Mouse (Mus musculus) neural tube, embryonic 11.5 days (tissue): ENCODE measurements at regions not wholly inside any gene's neighbourhood (a gene's known extent, or its start where the extent isn't known, plus 50 kb on each side); places are given as distances from the start of the nearest gene placed in this dataset.

Source experiments
- ATAC-seq: fragments of 200-750 bp; cut with Nextera tagmentation; 2 replicates; pipeline ENCODE4 v1.8.0; 2017; ENCODE audit warnings: moderate number of reproducible peaks, mild to moderate bottlenecking, moderate TSS enrichment, moderate library complexity; ENCODE audit not compliant: insufficient read depth, low FRiP score, low TSS enrichment
- DNase-seq: peaks from one replicate; pipeline ENCODE4 v3.0.0-alpha.2; 2015; ENCODE audit warnings: low spot score
- H3K27ac ChIP-seq: fragments of 300-500 bp; sonication (generic); 2 replicates; pipeline ENCODE4 v1.5.1; 2014; ENCODE audit warnings: low read depth, mild to moderate bottlenecking, low read length
- H3K27me3 ChIP-seq: fragments of 300-500 bp; sonication (generic); 2 replicates; pipeline ENCODE4 v1.6.1; 2014; ENCODE audit warnings: mild to moderate bottlenecking, low read length, mixed read lengths; ENCODE audit not compliant: control insufficient read depth, insufficient read depth
- H3K36me3 ChIP-seq: fragments of 300-500 bp; sonication (generic); 2 replicates; pipeline ENCODE4 v1.6.1; 2014; ENCODE audit warnings: mild to moderate bottlenecking, low read length, moderate library complexity, mixed read lengths; ENCODE audit not compliant: control insufficient read depth, insufficient read depth
- H3K4me1 ChIP-seq: fragments of 300-500 bp; sonication (generic); 2 replicates; pipeline ENCODE4 v1.6.1; 2014; ENCODE audit warnings: low read length, mixed read lengths; ENCODE audit not compliant: control insufficient read depth, insufficient read depth
- H3K4me2 ChIP-seq: fragments of 300-500 bp; sonication (generic); 2 replicates; pipeline ENCODE4 v1.6.1; 2014; ENCODE audit warnings: low read depth, mild to moderate bottlenecking, moderate library complexity
- H3K4me3 ChIP-seq: fragments of 300-500 bp; sonication (generic); 2 replicates; pipeline ENCODE4 v1.5.1; 2014; ENCODE audit warnings: low read depth, low read length
- H3K9ac ChIP-seq: fragments of 300-500 bp; sonication (generic); 2 replicates; pipeline ENCODE4 v1.6.1; 2014; ENCODE audit warnings: mild to moderate bottlenecking, low read length
- H3K9me3 ChIP-seq: fragments of 300-500 bp; sonication (generic); 2 replicates; pipeline ENCODE4 v1.6.1; 2016; ENCODE audit warnings: low read length; ENCODE audit not compliant: control insufficient read depth
- WGBS: fragments of 180-500 bp; shearing (Covaris S2); extraction: QIAGEN DNeasy Blood & Tissue Kit; methylation state at CpG from one replicate; pipeline ENCODE4 v1.1.7; 2014; 5-methylcytosine and 5-hydroxymethylcytosine counted together

DNA sequence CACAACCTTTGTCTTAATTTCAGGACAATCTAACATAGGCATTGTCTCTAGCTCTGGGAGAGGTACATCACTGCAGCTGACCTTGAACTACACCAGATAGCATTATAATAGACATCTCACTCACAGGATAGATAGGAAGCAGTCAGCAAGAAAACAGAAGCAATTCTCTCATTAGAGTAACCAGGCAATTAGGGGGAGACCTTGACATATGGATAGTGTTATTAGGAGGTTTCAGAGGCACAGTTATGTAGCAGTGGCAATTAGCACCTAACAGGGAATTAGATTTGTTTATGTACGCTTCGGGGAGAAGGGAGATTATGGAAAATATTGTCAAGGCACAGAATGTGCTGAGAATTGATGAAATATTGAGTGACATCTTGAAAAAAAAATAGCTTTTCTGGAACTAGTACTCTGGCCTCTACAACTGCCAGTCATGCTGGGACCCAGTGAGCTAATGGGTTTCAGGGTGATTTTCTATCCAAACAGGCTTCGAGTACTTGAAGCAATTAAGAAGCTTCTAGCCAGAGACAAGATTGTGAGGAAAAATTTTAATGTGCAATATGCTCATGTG is 216.8 kb upstream of the Aco1 start:
- WGBS: 86% methylated on average over 3 of the region's 3 CpGs

GRCm38 (mm10) chr4:39926594-39926993 is 216.3 kb upstream of the Aco1 start:
- Histone ChIP-seq H3K27me3 (no peaks in the 10 kb centered on the region), H3K9ac (no peak overlapping the region), H3K4me3 (no peak overlapping the region), H3K4me2 (no peak overlapping the region), H3K36me3 (no peaks in the 10 kb centered on the region), H3K27ac (no peak overlapping the region), H3K9me3 (no peaks in the 10 kb centered on the region), H3K4me1 (no peaks in the 10 kb centered on the region)
- ATAC-seq (no peak), DNase-seq (no peak)
- 95% methylated on average over 7 of the region's 7 CpGs for WGBS

More for the DNA sequence above, 216.8 kb upstream of the Aco1 start:
- ATAC-seq (no peak), DNase-seq (no peak)
- Histone ChIP-seq H3K9ac (no peak overlapping the region), H3K27me3 (no peaks in the 10 kb centered on the region), H3K27ac (no peak overlapping the region), H3K9me3 (no peaks in the 10 kb centered on the region), H3K4me3 (no peak overlapping the region), H3K4me2 (no peak overlapping the region), H3K4me1 (no peaks in the 10 kb centered on the region), H3K36me3 (no peaks in the 10 kb centered on the region)

- H3K27ac ChIP-seq: no peak overlapping the region
- DNase-seq (no peak), ATAC-seq (no peak)
- no peaks in the 10 kb centered on the region for H3K9me3 ChIP-seq
- H3K27me3 ChIP-seq: no peaks in the 10 kb centered on the region
- WGBS: 85% methylated on average over 2 of the region's 2 CpGs
- H3K4me2 ChIP-seq: no peak overlapping the region
- H3K4me3 ChIP-seq: no peak overlapping the region
- H3K4me1 ChIP-seq: no peaks in the 10 kb centered on the region
- no peaks in the 10 kb centered on the region for H3K36me3 ChIP-seq
- no peak overlapping the region for H3K9ac ChIP-seq
Observed at GRCm38 (mm10) chr4:39928491-39928890, 214.4 kb upstream of the Aco1 start.

- H3K27me3 ChIP-seq: no peaks in the 10 kb centered on the region
- ATAC-seq (no peak), DNase-seq (no peak)
- WGBS: 91% methylated on average over 12 of the region's 12 CpGs
- no peak overlapping the region for H3K4me3 ChIP-seq
- no peak overlapping the region for H3K27ac ChIP-seq
- H3K9ac ChIP-seq: no peak overlapping the region
- no peaks in the 10 kb centered on the region for H3K36me3 ChIP-seq
- H3K4me1 ChIP-seq: no peaks in the 10 kb centered on the region
- no peaks in the 10 kb centered on the region for H3K9me3 ChIP-seq
- H3K4me2 ChIP-seq: no peak overlapping the region
Observed at GRCm38 (mm10) chr4:39934025-39934708, 208.7 kb upstream of the Aco1 start.

GRCm38 (mm10) chr4:39958687-39959086 is 184.2 kb upstream of the Aco1 start:
- ATAC-seq: no peak
- DNase-seq: no peak
- Histone ChIP-seq H3K36me3 (no peaks in the 10 kb centered on the region), H3K27ac (no peak overlapping the region), H3K27me3 (no peaks in the 10 kb centered on the region), H3K9ac (no peak overlapping the region), H3K4me2 (no peak overlapping the region), H3K4me3 (no peak overlapping the region), H3K9me3 (no peaks in the 10 kb centered on the region), H3K4me1 (no peaks in the 10 kb centered on the region)
- WGBS: 90% methylated on average over 3 of the region's 3 CpGs

- no peaks in the 10 kb centered on the region for H3K36me3 ChIP-seq
- WGBS: 95% methylated on average over 3 of the region's 3 CpGs
- no peak overlapping the region for H3K27ac ChIP-seq
- no peak overlapping the region for H3K9ac ChIP-seq
- H3K4me3 ChIP-seq: no peak overlapping the region
- H3K4me2 ChIP-seq: no peak overlapping the region
- H3K27me3 ChIP-seq: no peaks in the 10 kb centered on the region
- no peak for ATAC-seq
- DNase-seq: no peak
- no peaks in the 10 kb centered on the region for H3K4me1 ChIP-seq
- no peaks in the 10 kb centered on the region for H3K9me3 ChIP-seq
Observed at GRCm38 (mm10) chr4:39967938-39968337, 174.9 kb upstream of the Aco1 start.

DNA sequence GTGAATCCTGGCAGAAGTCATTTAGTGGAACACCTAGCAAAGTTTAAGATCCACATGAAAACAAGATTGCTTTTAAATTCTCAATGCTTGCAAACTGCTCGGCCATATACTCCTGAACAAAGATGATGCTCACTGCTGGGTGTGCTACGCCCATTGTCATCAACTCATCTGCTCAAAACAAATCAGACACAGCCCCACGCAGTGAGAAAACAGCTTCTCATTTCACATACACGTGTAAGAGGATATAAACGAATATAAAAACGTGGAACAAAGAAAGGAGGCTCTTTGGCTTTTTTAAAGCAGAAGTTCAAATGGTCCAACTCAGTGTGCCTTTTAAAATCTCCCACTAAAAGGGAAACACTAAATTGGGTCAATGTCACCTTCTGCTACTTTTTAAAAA is 151.5 kb upstream of the Aco1 start:
- H3K4me2 ChIP-seq: no peak overlapping the region
- no peak for DNase-seq
- no peaks in the 10 kb centered on the region for H3K36me3 ChIP-seq
- no peaks in the 10 kb centered on the region for H3K9me3 ChIP-seq
- no peak overlapping the region for H3K4me3 ChIP-seq
- H3K4me1 ChIP-seq: no peaks in the 10 kb centered on the region
- WGBS: 74% methylated on average over 6 of the region's 6 CpGs
- ATAC-seq: no peak
- no peak overlapping the region for H3K9ac ChIP-seq
- H3K27me3 ChIP-seq: no peaks in the 10 kb centered on the region
- no peak overlapping the region for H3K27ac ChIP-seq

GRCm38 (mm10) chr4:39991851-39992250 is 151.0 kb upstream of the Aco1 start:
- no peak overlapping the region for H3K27ac ChIP-seq
- H3K27me3 ChIP-seq: no peaks in the 10 kb centered on the region
- DNase-seq (no peak), ATAC-seq (no peak)
- H3K4me3 ChIP-seq: no peak overlapping the region
- no peaks in the 10 kb centered on the region for H3K9me3 ChIP-seq
- H3K9ac ChIP-seq: no peak overlapping the region
- 96% methylated on average over 2 of the region's 2 CpGs for WGBS
- H3K4me2 ChIP-seq: no peak overlapping the region
- no peaks in the 10 kb centered on the region for H3K4me1 ChIP-seq
- H3K36me3 ChIP-seq: no peaks in the 10 kb centered on the region

DNA sequence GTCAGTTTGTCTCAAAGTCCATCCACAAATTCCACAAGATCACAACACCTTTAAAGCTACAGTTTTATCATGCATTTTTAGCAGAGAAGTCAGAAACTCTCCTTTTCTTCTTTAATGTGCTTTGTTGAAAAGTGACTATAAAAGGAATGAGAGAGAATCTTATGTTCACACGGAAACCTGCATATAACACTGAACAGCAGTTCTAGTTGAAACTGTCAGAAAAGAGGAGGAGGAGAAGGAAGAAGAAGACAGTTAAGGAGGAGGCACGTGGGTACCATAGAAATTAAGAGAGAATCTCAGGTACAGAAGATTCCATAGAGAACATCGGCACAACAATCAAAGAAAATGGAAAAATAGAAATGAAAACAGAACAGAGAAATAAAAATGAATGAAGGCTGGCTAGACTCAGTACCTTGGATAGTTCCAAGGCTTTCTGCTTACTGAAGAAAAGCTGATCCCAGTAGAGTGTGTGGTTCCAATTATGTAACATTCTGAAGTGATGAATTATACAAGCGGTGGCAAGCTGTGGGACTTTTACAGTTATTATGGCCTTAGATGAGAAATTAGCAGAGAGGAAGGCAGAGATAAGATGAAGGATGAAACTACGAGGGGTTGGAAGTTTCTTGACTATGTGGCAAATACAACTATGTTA is 144.0 kb upstream of the Aco1 start:
- Histone ChIP-seq H3K4me2 (no peak overlapping the region), H3K27me3 (no peaks in the 10 kb centered on the region), H3K4me1 (no peaks in the 10 kb centered on the region), H3K9me3 (no peaks in the 10 kb centered on the region), H3K4me3 (no peak overlapping the region), H3K27ac (no peak overlapping the region), H3K36me3 (no peaks in the 10 kb centered on the region), H3K9ac (no peak overlapping the region)
- DNase-seq (no peak), ATAC-seq (no peak)
- WGBS: 75% methylated on average over 5 of the region's 5 CpGs
